Mouse (Mus musculus) CH12.LX (cell line): Measurements from ENCODE around the gene Olfr304.

Experiments used
- JUN ChIP-seq: IDR thresholded peaks from 2 replicates; pipeline ENCODE4 v1.6.1; 2011; ENCODE audit warnings: low read depth, mild to moderate bottlenecking, low read length, improper control_type of control experiment, moderate library complexity; ENCODE audit not compliant: insufficient read depth
- POLR2A ChIP-seq: IDR thresholded peaks from 2 replicates; pipeline ENCODE4 v1.6.1; 2011; ENCODE audit warnings: low read depth, mild to moderate bottlenecking, improper control_type of control experiment, low read length
- USF2 ChIP-seq: conservative IDR thresholded peaks from 2 replicates; pipeline ENCODE4 v1.6.1; 2011; ENCODE audit warnings: low read depth, low read length, improper control_type of control experiment
- ZKSCAN1 ChIP-seq: IDR thresholded peaks from 2 replicates; pipeline ENCODE4 v1.6.1; 2012; ENCODE audit warnings: low read depth, inconsistent platforms, low read length, improper control_type of control experiment, borderline replicate concordance

GRCm38 (mm10) chr7:86386558-86386957 is at the start of gene Olfr304:
- TF ChIP-seq POLR2A (no peak), ZKSCAN1 (no peak), USF2 (no peak), JUN (no peak)
